Mouse (Mus musculus) hindbrain, embryonic 10.5 days (tissue): ENCODE measurements at regions not wholly inside any gene's neighbourhood (a gene's known extent, or its start where the extent isn't known, plus 50 kb on each side); places are given as distances from the start of the nearest gene placed in this dataset.

ENCODE experiments used
- DNase-seq: peaks from one replicate; pipeline ENCODE4 v3.0.0-alpha.2; 2017; ENCODE audit warnings: low spot score
- H3K27ac ChIP-seq: fragments of 300-500 bp; sonication (generic); 2 replicates; pipeline ENCODE4 v1.5.1; 2016; ENCODE audit warnings: mild to moderate bottlenecking, moderate library complexity
- H3K27me3 ChIP-seq: fragments of 300-500 bp; sonication (generic); 2 replicates; pipeline ENCODE4 v1.6.1; 2016; ENCODE audit warnings: mild to moderate bottlenecking; ENCODE audit not compliant: poor library complexity, insufficient read depth, severe bottlenecking
- H3K36me3 ChIP-seq: fragments of 300-500 bp; sonication (generic); 2 replicates; pipeline ENCODE4 v1.6.1; 2016; ENCODE audit warnings: mild to moderate bottlenecking, moderate library complexity
- H3K4me1 ChIP-seq: fragments of 300-500 bp; sonication (generic); replicated peaks from 2 replicates; pipeline ENCODE4 v1.6.1; 2016; ENCODE audit warnings: mild to moderate bottlenecking
- H3K4me3 ChIP-seq: fragments of 300-500 bp; sonication (generic); 2 replicates; pipeline ENCODE4 v1.5.1; 2016; ENCODE audit warnings: mild to moderate bottlenecking, moderate library complexity
- H3K9me3 ChIP-seq: fragments of 300-500 bp; sonication (generic); 2 replicates; pipeline ENCODE4 v1.6.1; 2016; ENCODE audit warnings: mild to moderate bottlenecking, moderate library complexity
- WGBS: fragments of 180-500 bp; shearing (Covaris S2); methylation state at CpG from one replicate; pipeline ENCODE4 v1.1.7; 2016; 5-methylcytosine and 5-hydroxymethylcytosine counted together

GRCm38 (mm10) chr9:12692329-12692728 is 553.3 kb downstream of the Jrkl start:
- no peaks in the 10 kb centered on the region for H3K36me3 ChIP-seq
- H3K27me3 ChIP-seq = no peaks in the 10 kb centered on the region
- H3K4me1 ChIP-seq = no peaks in the 10 kb centered on the region; the same call in 1 of the 2 replicates
- H3K27ac ChIP-seq = no peak overlapping the region
- no peak for DNase-seq
- H3K9me3 ChIP-seq = no peaks in the 10 kb centered on the region
- WGBS = 50% methylated on average over 4 of the region's 4 CpGs
- H3K4me3 ChIP-seq = no peak overlapping the region

- Histone ChIP-seq H3K9me3 (no peaks in the 10 kb centered on the region), H3K4me3 (no peak overlapping the region), H3K36me3 (no peaks in the 10 kb centered on the region), H3K27me3 (no peaks in the 10 kb centered on the region), H3K4me1 (no peaks in the 10 kb centered on the region; the same call in 1 of the 2 replicates), H3K27ac (no peak overlapping the region)
- 46% methylated on average over 1 of the region's 1 CpGs for WGBS
- no peak for DNase-seq
Measured at GRCm38 (mm10) chr9:12690948-12691279, 554.7 kb downstream of the Jrkl start.

- peak overlapping the region; percentile 16; the same call in 1 of the 2 replicates for H3K27ac ChIP-seq
- H3K27me3 ChIP-seq = no peaks in the 10 kb centered on the region
- H3K9me3 ChIP-seq = peaks cover under 1% of the 10 kb centered on the region; the same call in 1 of the 2 replicates
- no peaks in the 10 kb centered on the region for H3K36me3 ChIP-seq
- WGBS = 71% methylated on average over 5 of the region's 5 CpGs
- no peak for DNase-seq
- no peak overlapping the region for H3K4me3 ChIP-seq
- no peaks in the 10 kb centered on the region; the same call in 1 of the 2 replicates for H3K4me1 ChIP-seq
Measured at GRCm38 (mm10) chr9:12690182-12690947, 555.3 kb downstream of the Jrkl start.
